ENCODE assay signal across 14 mouse cellular contexts in the genomic region with DNA sequence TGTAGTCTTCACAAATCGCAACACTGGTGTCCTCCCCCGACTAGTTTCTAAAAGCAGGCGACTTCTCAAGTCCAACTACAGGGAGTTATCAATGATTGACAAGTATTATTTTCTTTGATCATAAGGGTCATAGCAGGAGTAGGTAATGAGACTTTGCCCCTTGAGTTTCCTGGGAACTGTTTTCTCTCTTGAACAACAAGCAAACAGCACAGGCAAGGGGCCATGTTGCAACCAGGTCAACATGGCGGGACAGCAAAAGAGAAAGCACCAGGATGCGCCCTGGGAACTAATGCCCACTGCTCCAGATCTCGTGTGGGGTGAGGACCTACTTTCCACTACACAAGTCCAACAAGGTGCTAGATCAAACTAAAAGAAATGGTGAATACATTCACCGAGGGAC.
"Had no signal": no experiment of that assay in that cellular context is flagged by ENCODE, and none has a peak within 500 bp of the region (broad histone marks: within the 10 kb centered on the region; RNA-seq: fewer than 3 reads in every experiment).

No protein-coding gene starts in this region.

- H3K9me3 ChIP-seq: lung, embryonic 15.5 days; midbrain, embryonic 13.5 days; midbrain, embryonic 15.5 days; neural tube, embryonic 12.5 days had no signal

- H3K4me1 ChIP-seq: lung, embryonic 15.5 days; midbrain, embryonic 13.5 days; midbrain, embryonic 15.5 days had no signal

- H3K36me3 ChIP-seq: midbrain, embryonic 15.5 days had no signal

- DNase-seq: lung, adult 2 months; lung, postnatal 14 days; lung, postnatal 36 days; right cerebral cortex, postnatal 14 days; spleen, adult 18-20 months; thymus, adult 18-20 months; thymus, postnatal 14 days; thymus, postnatal 4 days had no signal

- H3K4me3 ChIP-seq: lung, embryonic 15.5 days; megakaryocyte, embryonic 14.5 days; midbrain, embryonic 13.5 days; midbrain, embryonic 15.5 days; neural tube, embryonic 12.5 days had no signal

- H3K27me3 ChIP-seq: lung, embryonic 15.5 days; megakaryocyte, embryonic 14.5 days; midbrain, embryonic 13.5 days; midbrain, embryonic 15.5 days; neural tube, embryonic 12.5 days had no signal

- H3K27ac ChIP-seq: lung, embryonic 15.5 days; macrophage; midbrain, embryonic 13.5 days; midbrain, embryonic 15.5 days; neural tube, embryonic 12.5 days had no signal

- H3K9ac ChIP-seq: lung, embryonic 15.5 days; midbrain, embryonic 13.5 days; midbrain, embryonic 15.5 days; neural tube, embryonic 12.5 days had no signal
